Comparison of ENCODE assay signal across 15 mouse cellular contexts in the genomic region with DNA sequence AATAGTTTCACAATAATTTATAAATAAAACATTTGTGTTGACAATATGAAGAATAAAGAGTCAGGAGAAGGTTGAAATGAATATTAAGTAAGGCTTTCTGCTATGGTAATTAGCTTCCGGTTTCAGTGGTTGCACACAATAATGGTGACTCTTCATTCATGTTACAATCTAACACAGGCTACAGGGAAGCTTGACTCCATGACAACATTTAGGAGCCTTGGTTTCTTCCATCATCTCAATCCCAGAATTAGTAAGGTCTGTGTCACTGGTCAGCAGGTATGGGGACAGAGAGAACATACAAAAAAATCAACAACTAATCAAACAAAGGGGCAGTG.
"Had no signal": no experiment of that assay in that cellular context is flagged by ENCODE, and none has a peak within 500 bp of the region (broad histone marks: within the 10 kb centered on the region; RNA-seq: fewer than 3 reads in every experiment).

No protein-coding gene starts in this region.

- ATAC-seq: liver, embryonic 12.5 days; midbrain, embryonic 16.5 days had no signal

- H3K27ac ChIP-seq: liver, embryonic 12.5 days; liver, embryonic 14.5 days; midbrain, embryonic 12.5 days; neural tube, embryonic 13.5 days; stomach, postnatal 0 days had no signal

- H3K36me3 ChIP-seq: liver, embryonic 12.5 days; midbrain, embryonic 12.5 days; neural tube, embryonic 13.5 days; stomach, embryonic 15.5 days had no signal

- H3K9me3 ChIP-seq: liver, embryonic 12.5 days; midbrain, embryonic 12.5 days; neural tube, embryonic 13.5 days; stomach, embryonic 15.5 days had no signal

- H3K27me3 ChIP-seq: liver, embryonic 12.5 days; midbrain, embryonic 12.5 days; neural tube, embryonic 13.5 days; stomach, embryonic 15.5 days had no signal

- H3K4me1 ChIP-seq: liver, embryonic 12.5 days; stomach, embryonic 15.5 days had no signal

- H3K4me2 ChIP-seq: liver, embryonic 12.5 days; lung, embryonic 14.5 days; midbrain, embryonic 12.5 days; neural tube, embryonic 13.5 days had no signal

- H3K9ac ChIP-seq: liver, embryonic 12.5 days; liver, embryonic 14.5 days; lung, embryonic 14.5 days; midbrain, embryonic 12.5 days; neural tube, embryonic 13.5 days; stomach, embryonic 15.5 days had no signal

- DNase-seq: lung, adult 18-20 months; lung, embryonic 14.5 days; lung, postnatal 10 days; lung, postnatal 4 days; right cerebral cortex, postnatal 14 days; thymus, adult 2 months; thymus, postnatal 25 days; thymus, postnatal 4 days had no signal

- H3K4me3 ChIP-seq: liver, embryonic 12.5 days; midbrain, embryonic 12.5 days; neural tube, embryonic 13.5 days; stomach, embryonic 15.5 days had no signal
